Mouse (Mus musculus) heart, postnatal 0 days (tissue): ENCODE results near the gene Grin2d. TPM values are rescaled to one million over a fixed set of nuclear protein-coding genes. Genes with fewer than 3 reads are reported as not detected.

ENCODE experiments used
- ATAC-seq: fragments of 200-750 bp; cut with Nextera tagmentation; 2 replicates; pipeline ENCODE4 v1.8.0; 2017; ENCODE audit warnings: low read depth, moderate number of reproducible peaks, moderate library complexity; ENCODE audit not compliant: insufficient read depth
- DNase-seq: peaks from one replicate; pipeline ENCODE4 v3.0.0-alpha.2; 2016; ENCODE audit warnings: low spot score
- H3K27ac ChIP-seq: fragments of 300-500 bp; sonication (generic); 2 replicates; pipeline ENCODE4 v1.5.1; 2014; ENCODE audit warnings: low read depth, mild to moderate bottlenecking
- H3K27me3 ChIP-seq: fragments of 300-500 bp; sonication (generic); 2 replicates; pipeline ENCODE4 v1.6.1; 2014; ENCODE audit warnings: low read length, mixed read lengths; ENCODE audit not compliant: control insufficient read depth, insufficient read depth
- H3K36me3 ChIP-seq: fragments of 300-500 bp; sonication (generic); replicated peaks from 2 replicates; pipeline ENCODE4 v1.6.1; 2014; ENCODE audit warnings: low read length, mixed read lengths; ENCODE audit not compliant: control insufficient read depth, insufficient read depth
- H3K4me1 ChIP-seq: fragments of 300-500 bp; sonication (generic); 2 replicates; pipeline ENCODE4 v1.6.1; 2014; ENCODE audit warnings: antibody characterized with exemption; ENCODE audit not compliant: control insufficient read depth, insufficient read depth
- H3K4me2 ChIP-seq: fragments of 300-500 bp; sonication (generic); 2 replicates; pipeline ENCODE4 v1.6.1; 2014; ENCODE audit warnings: low read depth, mild to moderate bottlenecking, low read length, moderate library complexity
- H3K4me3 ChIP-seq: fragments of 300-500 bp; sonication (generic); 2 replicates; pipeline ENCODE4 v1.5.1; 2014; ENCODE audit warnings: low read depth, low read length
- H3K9ac ChIP-seq: fragments of 300-500 bp; sonication (generic); replicated peaks from 2 replicates; pipeline ENCODE4 v1.6.1; 2014; ENCODE audit warnings: low read depth, low read length, mixed read lengths
- H3K9me3 ChIP-seq: fragments of 300-500 bp; sonication (generic); replicated peaks from 2 replicates; pipeline ENCODE4 v1.6.1; 2016; ENCODE audit warnings: low read length; ENCODE audit not compliant: control insufficient read depth
- CTCF ChIP-seq: IDR thresholded peaks from 2 replicates; pipeline ENCODE4 v1.5.1; 2016; ENCODE audit warnings: antibody characterized with exemption, control low read depth, low read depth
- EP300 ChIP-seq: IDR thresholded peaks from 2 replicates; pipeline ENCODE4 v1.6.1; 2016; ENCODE audit warnings: antibody characterized with exemption, low read depth
- WGBS: fragments of 180-500 bp; shearing (Covaris S2); extraction: QIAGEN DNeasy Blood & Tissue Kit; methylation state at CpG from one replicate; pipeline ENCODE4 v1.1.7; 2014; 5-methylcytosine and 5-hydroxymethylcytosine counted together
- polyA plus RNA-seq: library from polyadenylated mRNA; unstranded; fragments of >200 nt; fragmentation: Nextera tagmentation; extraction: Ambion mirVana; gene quantifications from 2 replicates; pipeline ENCODE4 v1.2.1, GENCODE M21; 2015
- total RNA-seq: library from RNA; depleted of rRNA; stranded (reverse); fragments of >200 nt; gene quantifications from 2 replicates; pipeline ENCODE4 v1.2.3, GENCODE M21; 2014; ENCODE audit warnings: low replicate concordance

The Grin2d gene
- total and polyA plus RNA-seq, 2 experiments from 2014 or later, result 0.12 to 3.1 TPM

- Histone ChIP-seq H3K36me3 (peaks cover 6% of the 10 kb centered on the region), H3K27ac (no peak overlapping the region), H3K4me3 (peak overlapping the region; percentile 22; the same call in 1 of the 2 replicates), H3K9ac (no peak overlapping the region; the same call in 1 of the 2 replicates), H3K9me3 (no peaks in the 10 kb centered on the region), H3K4me1 (peaks cover 27% of the 10 kb centered on the region), H3K27me3 (peaks cover 39% of the 10 kb centered on the region), H3K4me2 (peak overlapping the region; percentile 48)
- TF ChIP-seq EP300, result no peak
- TF ChIP-seq CTCF, result no peak
- ATAC-seq (no peak), DNase-seq (no peak)
- 5% methylated on average over 14 of the region's 14 CpGs for WGBS
Measured at GRCm38 (mm10) chr7:45869787-45870186, 8.4 kb downstream of the Grin2d start.

GRCm38 (mm10) chr7:45869107-45869670 lies 9.0 kb downstream of the Grin2d start:
- Histone ChIP-seq H3K27me3 (peaks cover 39% of the 10 kb centered on the region), H3K36me3 (no peaks in the 10 kb centered on the region; the same call in 1 of the 2 replicates), H3K9ac (no peak overlapping the region; the same call in 1 of the 2 replicates), H3K4me2 (peak overlapping the region; percentile 48), H3K4me1 (peaks cover 21% of the 10 kb centered on the region), H3K27ac (no peak overlapping the region), H3K9me3 (no peaks in the 10 kb centered on the region), H3K4me3 (peak overlapping the region; percentile 22; the same call in 1 of the 2 replicates)
- ATAC-seq, result no peak
- TF ChIP-seq CTCF (no peak), EP300 (no peak)
- WGBS, result 10% methylated on average over 8 of the region's 8 CpGs
- DNase-seq, result peak; percentile 50

- WGBS, result 65% methylated on average over 2 of the region's 2 CpGs
- no peak overlapping the region for H3K4me3 ChIP-seq
- H3K27ac ChIP-seq, result no peak overlapping the region
- TF ChIP-seq EP300 (no peak), CTCF (no peak)
- ATAC-seq, result no peak
- peaks cover 39% of the 10 kb centered on the region for H3K27me3 ChIP-seq
- no peak for DNase-seq
- no peak overlapping the region for H3K9ac ChIP-seq
- no peaks in the 10 kb centered on the region for H3K9me3 ChIP-seq
- no peaks in the 10 kb centered on the region for H3K36me3 ChIP-seq
- no peak overlapping the region for H3K4me2 ChIP-seq
- peaks cover 14% of the 10 kb centered on the region for H3K4me1 ChIP-seq
Measured at GRCm38 (mm10) chr7:45867871-45868270, 10.3 kb downstream of the Grin2d start.

- no peaks in the 10 kb centered on the region for H3K36me3 ChIP-seq
- peaks cover 43% of the 10 kb centered on the region for H3K27me3 ChIP-seq
- ATAC-seq, result peak; percentile 84
Measured at GRCm38 (mm10) chr7:45865925-45866910, 12.0 kb downstream of the Grin2d start.

GRCm38 (mm10) chr7:45864435-45864834 lies 13.7 kb downstream of the Grin2d start:
- DNase-seq, result no peak
- Histone ChIP-seq H3K4me1 (peaks cover 5% of the 10 kb centered on the region; the same call in 1 of the 2 replicates), H3K36me3 (no peaks in the 10 kb centered on the region), H3K4me2 (no peak overlapping the region), H3K9me3 (no peaks in the 10 kb centered on the region), H3K27ac (no peak overlapping the region), H3K9ac (no peak overlapping the region), H3K27me3 (peaks cover 39% of the 10 kb centered on the region), H3K4me3 (no peak overlapping the region)
- TF ChIP-seq EP300, result no peak
- no peak for TF ChIP-seq CTCF
- 43% methylated on average over 3 of the region's 3 CpGs for WGBS
- ATAC-seq, result no peak

More at GRCm38 (mm10) chr7:45865925-45866910, 12.0 kb downstream of the Grin2d start:
- Histone ChIP-seq H3K9ac (peak overlapping the region; percentile 82), H3K4me2 (peak overlapping the region; percentile 96), H3K4me1 (peaks cover 14% of the 10 kb centered on the region), H3K9me3 (no peaks in the 10 kb centered on the region), H3K27ac (peak overlapping the region; percentile 78), H3K4me3 (peak overlapping the region; percentile 68)
- no peak for TF ChIP-seq EP300
- TF ChIP-seq CTCF, result no peak
- peak; percentile 85 for DNase-seq
- WGBS, result 1% methylated on average over 111 of the region's 117 CpGs
